Comparison of ENCODE assay signal across 19 mouse cellular contexts in the genomic region with DNA sequence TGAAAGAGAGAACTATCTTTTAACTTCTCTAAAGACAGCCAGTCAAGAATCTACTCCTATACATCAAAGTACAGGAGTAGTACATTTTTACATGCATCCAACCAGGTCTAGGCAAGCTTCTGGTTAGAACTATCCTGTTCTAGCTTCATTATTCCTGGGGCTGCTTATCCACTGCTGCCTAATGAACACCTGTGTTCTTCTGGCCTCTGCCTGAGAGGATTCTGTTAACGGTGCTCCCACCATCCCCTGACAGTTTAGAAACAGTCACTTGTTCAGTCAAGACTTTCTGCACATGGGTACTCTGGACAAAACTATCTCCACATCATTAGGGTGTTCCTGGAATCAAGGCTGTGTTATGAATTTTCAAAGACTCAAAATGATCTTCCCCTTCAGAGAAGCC.
DNase-seq lines count a peak whose midpoint lies in the region; ATAC-seq lines count a peak whose summit lies in the region.
"Had no signal": no experiment of that assay in that cellular context is flagged by ENCODE, and none has a peak within 500 bp of the region (broad histone marks: within the 10 kb centered on the region; RNA-seq: fewer than 3 reads in every experiment).

No protein-coding gene starts in this region.

- no peaks in the 10 kb centered on the region for H3K27me3 ChIP-seq in erythroblast, embryonic 14.5 days (ENCODE audit: control insufficient read depth)
- H3K27me3 ChIP-seq in liver, embryonic 12.5 days (replicated peaks), result no peaks in the 10 kb centered on the region
- H3K27me3 ChIP-seq in liver, embryonic 16.5 days (ENCODE audit: control insufficient read depth, insufficient read depth, low read depth, low read length), result no peaks in the 10 kb centered on the region
- H3K27me3 ChIP-seq: embryonic facial prominence, embryonic 15.5 days; forebrain, embryonic 13.5 days; heart, embryonic 13.5 days; hindbrain, embryonic 15.5 days had no signal

- WGBS in liver, embryonic 12.5 days (ENCODE audit: insufficient replicate concordance), result 44% methylated on average over 1 of the region's 1 CpGs
- 35% methylated on average over 1 of the region's 1 CpGs for WGBS in liver, embryonic 16.5 days (ENCODE audit: insufficient replicate concordance)

- H3K4me3 ChIP-seq in erythroblast, embryonic 14.5 days (replicated peaks), result peak overlapping the region; percentile 54
- H3K4me3 ChIP-seq in liver, embryonic 12.5 days, result peak overlapping the region; percentile 12; the same call in 1 of the 2 replicates
- peak overlapping the region; percentile 13; the same call in 1 of the 2 replicates for H3K4me3 ChIP-seq in liver, embryonic 16.5 days (ENCODE audit: low read depth, low read length)
- H3K4me3 ChIP-seq: embryonic facial prominence, embryonic 15.5 days; forebrain, embryonic 13.5 days; heart, adult 2 months; heart, embryonic 13.5 days; hindbrain, embryonic 15.5 days had no signal

- peak overlapping the region; percentile 99 for H3K27ac ChIP-seq in liver, embryonic 12.5 days
- H3K27ac ChIP-seq in liver, embryonic 16.5 days (ENCODE audit: low read length), result peak overlapping the region; percentile 99
- H3K27ac ChIP-seq: embryonic facial prominence, embryonic 15.5 days; forebrain, embryonic 13.5 days; heart, adult 2 months; heart, embryonic 13.5 days; hindbrain, embryonic 15.5 days had no signal

- H3K36me3 ChIP-seq in erythroblast, embryonic 14.5 days (ENCODE audit: control insufficient read depth), result peaks cover 28% of the 10 kb centered on the region
- no peaks in the 10 kb centered on the region for H3K36me3 ChIP-seq in liver, embryonic 12.5 days
- no peaks in the 10 kb centered on the region for H3K36me3 ChIP-seq in liver, embryonic 16.5 days (ENCODE audit: control insufficient read depth, insufficient read depth)
- H3K36me3 ChIP-seq: embryonic facial prominence, embryonic 15.5 days; heart, embryonic 13.5 days; hindbrain, embryonic 15.5 days had no signal

- H3K4me2 ChIP-seq in liver, embryonic 12.5 days, result peak overlapping the region; percentile 63
- H3K4me2 ChIP-seq in liver, embryonic 16.5 days (ENCODE audit: low read depth, low read length), result peak overlapping the region; percentile 67
- H3K4me2 ChIP-seq: embryonic facial prominence, embryonic 15.5 days; forebrain, embryonic 13.5 days; heart, embryonic 13.5 days; hindbrain, embryonic 15.5 days had no signal

- peak overlapping the region; percentile 69 for H3K9ac ChIP-seq in liver, embryonic 12.5 days
- peak overlapping the region; percentile 58 for H3K9ac ChIP-seq in liver, embryonic 16.5 days (ENCODE audit: low read depth, low read length)
- H3K9ac ChIP-seq: embryonic facial prominence, embryonic 15.5 days; forebrain, embryonic 13.5 days; forebrain, postnatal 0 days; heart, embryonic 13.5 days; hindbrain, embryonic 15.5 days had no signal

- H3K4me1 ChIP-seq in erythroblast, embryonic 14.5 days (ENCODE audit: control insufficient read depth), result peaks cover 63% of the 10 kb centered on the region
- H3K4me1 ChIP-seq in liver, embryonic 12.5 days, result peaks cover 47% of the 10 kb centered on the region
- peaks cover 36% of the 10 kb centered on the region for H3K4me1 ChIP-seq in liver, embryonic 16.5 days (ENCODE audit: control insufficient read depth, low read depth, low read length)
- H3K4me1 ChIP-seq: embryonic facial prominence, embryonic 15.5 days; forebrain, embryonic 13.5 days; hindbrain, embryonic 15.5 days had no signal

- no peaks in the 10 kb centered on the region for H3K9me3 ChIP-seq in erythroblast, embryonic 14.5 days (ENCODE audit: control insufficient read depth, low read length)
- no peaks in the 10 kb centered on the region for H3K9me3 ChIP-seq in liver, embryonic 12.5 days (replicated peaks)
- H3K9me3 ChIP-seq in liver, embryonic 16.5 days (replicated peaks; ENCODE audit: control insufficient read depth, low read length), result no peaks in the 10 kb centered on the region
- H3K9me3 ChIP-seq: embryonic facial prominence, embryonic 15.5 days; forebrain, embryonic 13.5 days; heart, embryonic 13.5 days; hindbrain, embryonic 15.5 days had no signal

- peak; percentile 66 for ATAC-seq in liver, embryonic 12.5 days
- ATAC-seq in liver, embryonic 16.5 days (ENCODE audit: low read depth), result peak; percentile 43
- ATAC-seq: forebrain, embryonic 13.5 days; forebrain, postnatal 0 days had no signal

- DNase-seq in left cerebral cortex, adult 11 months (ENCODE audit: low spot score), result no peak
- DNase-seq in testis, postnatal 10 days (ENCODE audit: low spot score), result no peak
- DNase-seq in lung, postnatal 10 days, result no peak
- no peak for DNase-seq in urinary bladder, postnatal 4 days (ENCODE audit: low spot score in 2 of 2)
- DNase-seq: adrenal gland, postnatal 10 days; cerebellum, adult 11-12 months; cerebellum, adult 9-10 months; embryo, embryonic 11 days; forebrain, postnatal 0 days; gastrocnemius, postnatal 14 days; heart, adult 2 months; heart, postnatal 36 days had no signal
